17 mouse cellular contexts compared by ENCODE assay signal in genomic region chr5:101024796-101025195, GRCm38 (mm10).
"Had no signal": no experiment of that assay in that cellular context is flagged by ENCODE, and none has a peak within 500 bp of the region (broad histone marks: within the 10 kb centered on the region; RNA-seq: fewer than 3 reads in every experiment).

No protein-coding gene starts in this region.

- H3K36me3 ChIP-seq: lung, embryonic 15.5 days; midbrain, embryonic 13.5 days; midbrain, embryonic 15.5 days; neural tube, embryonic 12.5 days; stomach, embryonic 15.5 days had no signal

- H3K9me3 ChIP-seq: lung, embryonic 15.5 days; megakaryocyte, embryonic 14.5 days; midbrain, embryonic 13.5 days; midbrain, embryonic 15.5 days; neural tube, embryonic 12.5 days; stomach, embryonic 15.5 days had no signal

- H3K27ac ChIP-seq: lung, embryonic 15.5 days; macrophage; midbrain, embryonic 13.5 days; midbrain, embryonic 15.5 days; neural tube, embryonic 12.5 days; stomach, embryonic 15.5 days; stomach, postnatal 0 days had no signal

- ATAC-seq: lung, postnatal 0 days; midbrain, embryonic 13.5 days; midbrain, embryonic 15.5 days had no signal

- DNase-seq: lung, adult 2 months; lung, postnatal 14 days; lung, postnatal 36 days; right cerebral cortex, postnatal 14 days; thymus, adult 2 months; thymus, postnatal 25 days; thymus, postnatal 4 days had no signal

- H3K9ac ChIP-seq: lung, embryonic 15.5 days; midbrain, embryonic 13.5 days; midbrain, embryonic 15.5 days; neural tube, embryonic 12.5 days; stomach, embryonic 15.5 days had no signal

- H3K27me3 ChIP-seq: megakaryocyte, embryonic 14.5 days; stomach, embryonic 15.5 days had no signal

- H3K4me2 ChIP-seq: lung, embryonic 15.5 days; midbrain, embryonic 11.5 days; midbrain, embryonic 13.5 days; midbrain, embryonic 15.5 days; neural tube, embryonic 12.5 days; stomach, embryonic 15.5 days had no signal

- H3K4me1 ChIP-seq: lung, embryonic 15.5 days; megakaryocyte, embryonic 14.5 days; neural tube, embryonic 12.5 days; stomach, embryonic 15.5 days had no signal

- H3K4me3 ChIP-seq: lung, embryonic 15.5 days; megakaryocyte, embryonic 14.5 days; midbrain, embryonic 13.5 days; midbrain, embryonic 15.5 days; neural tube, embryonic 12.5 days; stomach, embryonic 15.5 days had no signal
